Mouse (Mus musculus) heart, adult 2 months (tissue): ENCODE measurements around the gene Cnmd.

Source experiments
- CTCF ChIP-seq: fragments of 200-600 bp; IDR thresholded peaks from 2 replicates; pipeline ENCODE4 v1.8.1; 2022; ENCODE audit warnings: antibody characterized with exemption, mild to moderate bottlenecking, moderate library complexity
- EP300 ChIP-seq: fragments of 200-500 bp; IDR thresholded peaks from 2 replicates; pipeline ENCODE4 v1.6.1; 2011; ENCODE audit warnings: low read depth, low read length, control low read depth; ENCODE audit not compliant: insufficient read depth
- POLR2A ChIP-seq: fragments of 200-500 bp; IDR thresholded peaks from 2 replicates; pipeline ENCODE4 v1.6.1; 2011; ENCODE audit warnings: mild to moderate bottlenecking, low read depth, low read length, control low read depth; ENCODE audit not compliant: insufficient read depth

GRCm38 (mm10) chr14:79591611-79592010, 70.4 kb downstream of the Cnmd start:
- TF ChIP-seq POLR2A (no peak), EP300 (no peak), CTCF (no peak)
